Mouse (Mus musculus): Measurements from ENCODE around the gene Tle1. TPM values are rescaled to one million over a fixed set of nuclear protein-coding genes. Genes with fewer than 3 reads are reported as not detected.

Tle1 gene
- polyA plus RNA-seq, 1 experiment from 2014 or later: 22.3 TPM

GRCm38 (mm10) chr4:72195116-72195835 is 5.4 kb downstream of the Tle1 start:
- 55% methylated on average over 6 of the region's 6 CpGs for WGBS
- no peak overlapping the region for H3K9ac ChIP-seq
- H3K27me3 ChIP-seq: no peaks in the 10 kb centered on the region
- H3K4me3 ChIP-seq: no peak overlapping the region
- H3K27ac ChIP-seq: no peak overlapping the region
- H3K4me1 ChIP-seq: peaks cover 32% of the 10 kb centered on the region
- no peak overlapping the region for H3K4me2 ChIP-seq
- no peak for ATAC-seq (ENCODE audit: insufficient number of reproducible peaks, low FRiP score, low TSS enrichment, low read depth)
- H3K36me3 ChIP-seq: peaks cover 15% of the 10 kb centered on the region; the same call in 1 of the 2 replicates
- H3K9me3 ChIP-seq: no peaks in the 10 kb centered on the region

DNA sequence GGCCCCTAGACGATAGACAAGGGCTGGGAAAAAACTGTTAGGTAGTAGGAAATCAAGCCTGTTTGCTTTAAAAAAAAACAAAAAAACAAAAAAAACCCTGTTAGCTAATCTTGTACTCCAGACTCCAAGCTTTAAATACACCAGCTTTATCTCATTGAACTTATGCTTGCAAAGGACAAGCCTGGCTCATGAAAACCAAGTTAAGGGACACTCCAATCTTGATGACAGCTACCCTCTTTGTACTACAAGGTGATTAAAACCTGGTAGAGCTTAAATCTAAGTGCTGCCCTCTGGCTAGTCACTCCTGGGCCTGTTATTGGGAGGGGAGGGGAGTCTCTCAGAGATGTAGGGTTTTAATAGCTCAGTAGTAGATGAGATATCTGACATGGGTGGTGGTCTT is 7.4 kb downstream of the Tle1 start:
- no peak overlapping the region for H3K27ac ChIP-seq
- peaks cover 21% of the 10 kb centered on the region for H3K36me3 ChIP-seq
- H3K4me2 ChIP-seq: no peak overlapping the region
- H3K27me3 ChIP-seq: no peaks in the 10 kb centered on the region
- H3K4me3 ChIP-seq: no peak overlapping the region
- H3K9me3 ChIP-seq: no peaks in the 10 kb centered on the region
- ATAC-seq (ENCODE audit: insufficient number of reproducible peaks, low FRiP score, low TSS enrichment, low read depth): no peak
- WGBS: 63% methylated on average over 1 of the region's 1 CpGs
- H3K4me1 ChIP-seq: peaks cover 27% of the 10 kb centered on the region
- no peak overlapping the region for H3K9ac ChIP-seq

DNA sequence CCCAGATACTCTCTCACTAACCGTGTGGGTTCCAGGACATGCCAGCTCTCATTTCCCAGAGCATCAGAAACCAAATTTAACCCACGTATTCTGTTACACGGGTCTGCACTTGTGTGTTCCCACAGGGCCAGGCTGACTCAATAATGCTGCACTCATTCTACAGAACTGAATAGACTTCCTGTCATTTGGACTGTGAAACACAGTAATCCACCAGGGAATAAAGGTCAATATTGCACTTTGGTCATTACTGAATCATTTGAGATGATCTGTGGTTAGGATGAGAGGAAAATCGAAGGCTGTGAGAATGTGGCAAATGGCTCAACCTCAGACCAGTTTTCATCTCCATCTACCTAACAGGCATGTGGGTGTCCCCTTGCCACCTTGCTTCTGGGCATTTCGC is 16.2 kb downstream of the Tle1 start:
- Histone ChIP-seq H3K4me2 (no peak overlapping the region), H3K9ac (no peak overlapping the region), H3K9me3 (no peaks in the 10 kb centered on the region), H3K27ac (no peak overlapping the region), H3K36me3 (peaks cover 27% of the 10 kb centered on the region), H3K27me3 (no peaks in the 10 kb centered on the region), H3K4me1 (0 out of 2 replicates have a peak, but pooled peaks cover 3% of the 10 kb centered on the region), H3K4me3 (no peak overlapping the region)
- ATAC-seq (ENCODE audit: insufficient number of reproducible peaks, low FRiP score, low TSS enrichment, low read depth): no peak
- 57% methylated on average over 5 of the region's 5 CpGs for WGBS

DNA sequence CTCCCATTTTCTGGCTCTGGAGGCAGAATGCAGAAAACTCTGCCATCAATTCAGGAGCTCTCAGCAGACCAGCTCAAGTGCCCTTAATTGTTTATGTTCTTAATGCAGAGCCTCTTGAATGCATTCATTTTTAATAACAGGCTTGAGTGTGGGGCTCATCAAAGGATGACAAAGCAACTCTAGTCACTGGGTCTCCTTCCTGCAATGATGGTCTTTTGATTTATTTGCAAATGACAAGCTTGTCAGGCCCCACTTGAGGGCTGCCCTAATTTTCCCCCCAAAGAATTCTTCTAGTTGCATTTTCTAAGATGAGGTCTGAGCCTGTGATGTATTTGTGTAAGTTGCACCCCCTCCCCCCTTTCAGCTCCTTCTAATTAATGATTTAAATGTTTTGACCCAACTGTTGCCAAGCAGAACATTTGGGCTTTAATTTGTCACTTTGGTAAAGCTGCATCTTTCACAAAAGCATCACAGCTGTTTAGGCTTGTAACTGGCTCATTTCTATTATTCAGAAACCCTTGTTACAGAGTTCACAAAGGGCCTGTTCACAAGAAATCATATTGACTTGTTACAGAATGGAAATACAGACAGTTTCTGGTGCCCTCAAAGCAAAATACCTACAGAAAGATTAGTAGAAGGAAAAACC is 18.3 kb downstream of the Tle1 start:
- peaks cover 16% of the 10 kb centered on the region for H3K36me3 ChIP-seq
- no peak overlapping the region for H3K27ac ChIP-seq
- no peaks in the 10 kb centered on the region for H3K9me3 ChIP-seq
- H3K27me3 ChIP-seq: no peaks in the 10 kb centered on the region
- H3K4me3 ChIP-seq: no peak overlapping the region
- H3K4me1 ChIP-seq: 0 out of 2 replicates have a peak, but pooled peaks cover 3% of the 10 kb centered on the region
- H3K9ac ChIP-seq: no peak overlapping the region
- H3K4me2 ChIP-seq: no peak overlapping the region
- ATAC-seq (ENCODE audit: insufficient number of reproducible peaks, low FRiP score, low TSS enrichment, low read depth): no peak

- Histone ChIP-seq H3K36me3 (peaks cover 8% of the 10 kb centered on the region), H3K4me1 (no peaks in the 10 kb centered on the region), H3K9ac (no peak overlapping the region), H3K4me3 (no peak overlapping the region), H3K9me3 (no peaks in the 10 kb centered on the region), H3K27ac (no peak overlapping the region), H3K4me2 (no peak overlapping the region), H3K27me3 (no peaks in the 10 kb centered on the region)
- WGBS: 73% methylated on average over 1 of the region's 1 CpGs
- ATAC-seq (ENCODE audit: insufficient number of reproducible peaks, low FRiP score, low TSS enrichment, low read depth): no peak
Measured at GRCm38 (mm10) chr4:72175943-72176342, 24.8 kb downstream of the Tle1 start.

DNA sequence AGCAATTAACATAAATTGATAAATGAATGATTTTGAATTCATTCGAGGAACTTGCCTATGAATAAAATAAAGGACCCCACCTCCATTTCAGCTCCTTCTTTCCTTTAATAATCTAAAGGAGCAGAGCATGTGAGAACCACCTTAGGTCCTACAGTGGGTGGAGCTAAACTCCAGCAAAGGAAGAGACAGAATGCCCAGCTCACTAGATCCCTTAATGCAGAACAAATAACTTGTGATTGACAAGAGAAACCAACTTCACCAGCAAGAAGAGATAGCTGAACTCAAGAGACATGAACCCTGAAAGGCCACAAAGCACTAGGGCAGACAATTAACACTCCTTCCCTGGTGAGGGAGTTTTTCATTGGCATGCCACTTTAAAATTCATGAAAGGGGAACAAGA is 32.5 kb downstream of the Tle1 start:
- no peak overlapping the region for H3K4me2 ChIP-seq
- no peak overlapping the region for H3K9ac ChIP-seq
- peaks cover 23% of the 10 kb centered on the region; the same call in 1 of the 2 replicates for H3K36me3 ChIP-seq
- H3K4me3 ChIP-seq: no peak overlapping the region
- no peaks in the 10 kb centered on the region for H3K27me3 ChIP-seq
- no peaks in the 10 kb centered on the region for H3K9me3 ChIP-seq
- H3K27ac ChIP-seq: no peak overlapping the region
- WGBS: 35% methylated on average over 1 of the region's 1 CpGs
- no peaks in the 10 kb centered on the region for H3K4me1 ChIP-seq
- ATAC-seq (ENCODE audit: insufficient number of reproducible peaks, low FRiP score, low TSS enrichment, low read depth): no peak

GRCm38 (mm10) chr4:72167761-72168229 is 32.9 kb downstream of the Tle1 start:
- Histone ChIP-seq H3K9me3 (no peaks in the 10 kb centered on the region), H3K36me3 (peaks cover 23% of the 10 kb centered on the region; the same call in 1 of the 2 replicates), H3K4me3 (no peak overlapping the region), H3K4me2 (no peak overlapping the region), H3K27me3 (no peaks in the 10 kb centered on the region), H3K9ac (no peak overlapping the region), H3K4me1 (no peaks in the 10 kb centered on the region), H3K27ac (no peak overlapping the region)
- WGBS: 30% methylated on average over 2 of the region's 2 CpGs
- no peak for ATAC-seq (ENCODE audit: insufficient number of reproducible peaks, low FRiP score, low TSS enrichment, low read depth)

- H3K4me2 ChIP-seq: no peak overlapping the region
- H3K27me3 ChIP-seq: no peaks in the 10 kb centered on the region
- no peak overlapping the region for H3K9ac ChIP-seq
- ATAC-seq (ENCODE audit: insufficient number of reproducible peaks, low FRiP score, low TSS enrichment, low read depth): no peak
- no peak overlapping the region for H3K27ac ChIP-seq
- no peaks in the 10 kb centered on the region for H3K9me3 ChIP-seq
- 84% methylated on average over 3 of the region's 3 CpGs for WGBS
- peaks cover 23% of the 10 kb centered on the region; the same call in 1 of the 2 replicates for H3K36me3 ChIP-seq
- H3K4me1 ChIP-seq: no peaks in the 10 kb centered on the region
- H3K4me3 ChIP-seq: no peak overlapping the region
Measured at GRCm38 (mm10) chr4:72167171-72167570, 33.5 kb downstream of the Tle1 start.

DNA sequence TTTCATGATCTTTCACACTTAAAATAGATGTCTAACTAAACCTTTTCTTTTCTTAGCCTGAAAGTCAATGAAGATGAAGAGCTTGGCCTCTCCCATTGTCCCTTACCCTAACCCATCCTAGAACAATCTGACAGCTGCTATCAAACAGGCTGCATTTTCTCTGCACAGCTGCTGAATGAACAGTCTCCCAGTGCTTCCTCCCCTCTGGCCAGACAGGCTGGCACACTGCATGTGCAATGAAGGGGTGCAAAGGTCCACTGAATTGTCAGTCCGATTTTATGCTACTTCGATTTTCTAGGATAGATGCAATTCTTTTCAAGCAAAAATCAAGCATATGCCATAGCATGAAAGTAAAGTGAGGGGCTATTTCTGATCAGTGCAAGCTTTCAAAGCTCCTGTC is 34.2 kb downstream of the Tle1 start:
- no peak for ATAC-seq (ENCODE audit: insufficient number of reproducible peaks, low FRiP score, low TSS enrichment, low read depth)
- Histone ChIP-seq H3K4me1 (no peaks in the 10 kb centered on the region), H3K27ac (no peak overlapping the region), H3K9me3 (no peaks in the 10 kb centered on the region), H3K36me3 (peaks cover 23% of the 10 kb centered on the region; the same call in 1 of the 2 replicates), H3K9ac (no peak overlapping the region), H3K4me2 (no peak overlapping the region), H3K27me3 (no peaks in the 10 kb centered on the region), H3K4me3 (no peak overlapping the region)
- 92% methylated on average over 2 of the region's 2 CpGs for WGBS

GRCm38 (mm10) chr4:72165765-72166164 is 35.0 kb downstream of the Tle1 start:
- Histone ChIP-seq H3K4me2 (no peak overlapping the region), H3K36me3 (peaks cover 23% of the 10 kb centered on the region; the same call in 1 of the 2 replicates), H3K4me3 (no peak overlapping the region), H3K27me3 (no peaks in the 10 kb centered on the region), H3K4me1 (no peaks in the 10 kb centered on the region), H3K9me3 (no peaks in the 10 kb centered on the region), H3K9ac (no peak overlapping the region), H3K27ac (no peak overlapping the region)
- no peak for ATAC-seq (ENCODE audit: insufficient number of reproducible peaks, low FRiP score, low TSS enrichment, low read depth)
- WGBS: 97% methylated on average over 9 of the region's 9 CpGs

- Histone ChIP-seq H3K9ac (no peak overlapping the region), H3K27ac (no peak overlapping the region), H3K4me3 (no peak overlapping the region), H3K9me3 (no peaks in the 10 kb centered on the region), H3K4me2 (no peak overlapping the region), H3K4me1 (peaks cover 8% of the 10 kb centered on the region), H3K27me3 (no peaks in the 10 kb centered on the region), H3K36me3 (peaks cover 22% of the 10 kb centered on the region)
- ATAC-seq (ENCODE audit: insufficient number of reproducible peaks, low FRiP score, low TSS enrichment, low read depth): no peak
- 92% methylated on average over 4 of the region's 4 CpGs for WGBS
Measured at GRCm38 (mm10) chr4:72162445-72163218, 38.1 kb downstream of the Tle1 start.

DNA sequence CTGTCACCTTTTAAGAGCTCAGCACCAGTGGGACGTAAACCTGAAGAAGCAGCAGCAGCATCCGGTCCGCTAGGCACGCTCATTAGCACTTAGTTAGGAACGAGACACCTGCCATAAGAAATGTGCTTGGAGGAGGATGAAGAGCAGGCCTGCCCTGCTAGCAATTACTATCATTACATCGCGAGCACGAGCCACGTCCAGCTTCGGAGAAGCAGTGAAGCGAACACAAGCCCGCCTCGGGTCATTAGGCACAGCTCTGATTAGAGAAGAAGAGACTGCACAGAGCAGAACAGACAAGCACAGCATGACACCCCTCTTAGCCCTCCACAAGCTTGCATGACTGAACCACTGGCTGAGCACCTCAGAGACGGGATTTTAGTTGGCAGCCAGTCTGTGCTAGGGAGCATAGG is 40.6 kb downstream of the Tle1 start:
- Histone ChIP-seq H3K27ac (no peak overlapping the region), H3K4me2 (no peak overlapping the region), H3K9me3 (no peaks in the 10 kb centered on the region), H3K9ac (no peak overlapping the region), H3K4me3 (no peak overlapping the region), H3K36me3 (peaks cover 13% of the 10 kb centered on the region), H3K27me3 (no peaks in the 10 kb centered on the region), H3K4me1 (peaks cover 8% of the 10 kb centered on the region)
- ATAC-seq (ENCODE audit: insufficient number of reproducible peaks, low FRiP score, low TSS enrichment, low read depth): no peak
- WGBS: 54% methylated on average over 14 of the region's 14 CpGs
